Mouse (Mus musculus): Measurements from ENCODE around the gene Fam50a. TPM values are rescaled to one million over a fixed set of nuclear protein-coding genes. Genes with fewer than 3 reads are reported as not detected.
A peak's percentile ranks its signal among the peaks of the same experiment; 100 is the strongest.

Fam50a gene
- polyA plus RNA-seq, 1 experiment from 2014 or later: 131 TPM

DNA sequence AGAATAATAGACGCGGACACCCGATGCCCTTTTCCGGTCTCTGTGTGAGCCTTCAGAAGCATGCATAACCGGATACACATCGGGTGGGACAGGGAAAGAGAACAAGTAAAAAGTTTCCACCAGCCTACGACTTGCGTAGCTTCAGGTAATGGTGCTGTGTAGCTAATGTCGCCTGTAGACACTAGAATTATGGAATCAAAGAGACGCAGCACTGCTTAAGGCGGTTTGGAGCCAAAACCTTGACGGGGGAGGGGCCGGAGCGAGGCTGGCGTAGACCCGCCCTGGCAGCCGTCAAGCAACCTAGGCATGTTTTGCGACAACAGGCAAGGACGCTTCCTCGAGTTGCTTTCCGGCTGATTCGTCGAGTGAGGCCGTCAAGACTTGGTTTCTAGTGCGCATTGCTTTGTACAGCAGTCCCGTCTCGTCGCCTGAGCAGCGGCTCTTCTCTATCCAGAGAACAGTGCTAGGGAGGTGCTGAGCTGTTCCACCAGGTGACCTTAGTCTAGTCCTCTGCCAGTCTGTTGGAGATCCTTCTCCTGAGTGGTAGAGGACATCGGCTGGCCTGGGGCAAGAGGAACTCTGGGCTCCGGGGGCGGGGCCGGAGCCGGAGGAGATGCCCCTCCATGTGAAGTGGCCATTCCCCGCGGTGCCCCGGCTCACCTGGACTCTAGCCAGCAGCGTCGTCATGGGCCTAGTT is 30.3 kb upstream of the Fam50a start:
- CTCF ChIA-PET: interaction anchor here (1.2 kb wide), 1 partner anchor 13 kb away, joined by 5 read pairs; no protein-coding TSS in a partner anchor
- ATAC-seq (peak; percentile 33), DNase-seq (ENCODE audit: low read depth, low spot score) (no peak)
- POLR2A ChIA-PET: interaction anchor here (0.8 to 1.4 kb wide), 3 partner anchors 12 to 35 kb away, joined by 3 to 7 read pairs (median 3); partner anchors contain the start of gene Rpl10
- no peak for TF ChIP-seq CTCF (IDR thresholded peaks at IDR 0.05)
- in situ Hi-C loops (cut with MboI; ENCODE audit: low pct_unique_long_range_greater_than_20kb): loop anchor here (5.0 kb wide), 1 partner anchor 35 kb away; the partner anchor contains the start of gene Flna
- H3K27me3 ChIP-seq: peaks cover 19% of the 10 kb centered on the region

DNA sequence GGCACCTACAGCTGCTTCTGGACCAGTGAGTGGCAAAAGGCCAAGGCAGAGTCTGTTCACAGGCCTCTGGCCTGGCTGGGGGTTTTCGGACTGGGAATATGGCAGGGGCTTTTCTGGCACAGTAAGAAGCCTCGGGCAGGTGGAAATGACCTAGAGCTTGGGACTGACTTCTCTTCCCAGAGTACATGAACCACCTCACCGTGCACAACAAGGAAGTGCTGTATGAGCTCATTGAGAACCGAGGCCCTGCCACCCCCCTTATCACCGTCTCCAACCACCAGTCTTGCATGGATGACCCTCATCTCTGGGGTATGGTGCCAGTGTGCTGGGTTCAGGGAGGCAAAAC is 29.8 kb upstream of the Fam50a start:
- in situ Hi-C loops (cut with MboI; ENCODE audit: low pct_unique_long_range_greater_than_20kb): loop anchor here (5.0 kb wide), 1 partner anchor 36 kb away; the partner anchor contains the start of gene Flna

DNA sequence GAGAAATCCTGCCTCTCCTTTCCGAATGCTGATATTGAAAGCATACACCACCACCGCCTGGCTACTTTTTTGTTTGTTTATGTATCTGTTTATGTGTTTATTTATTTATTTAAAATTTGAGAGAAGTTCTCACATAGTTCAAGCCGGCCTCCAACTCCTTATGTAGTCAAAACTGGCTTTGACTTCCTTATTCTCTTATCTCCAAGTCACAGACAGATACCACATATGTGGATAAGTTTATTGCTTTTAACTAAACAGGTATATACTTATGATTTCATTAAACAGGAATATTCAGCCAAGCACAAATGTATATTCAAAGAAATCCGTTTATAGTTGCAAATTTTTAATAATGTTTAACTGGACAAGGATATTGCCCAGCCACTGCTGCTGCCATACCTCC is 19.4 kb upstream of the Fam50a start:
- CTCF ChIA-PET: interaction anchor here (1.4 kb wide), 1 partner anchor 119 kb away, joined by 3 read pairs; no protein-coding TSS in a partner anchor
- ATAC-seq (no peak), DNase-seq (ENCODE audit: low read depth, low spot score) (no peak)
- in situ Hi-C loops (cut with MboI; ENCODE audit: low pct_unique_long_range_greater_than_20kb): no loop called here
- TF ChIP-seq CTCF (IDR thresholded peaks at IDR 0.05): no peak
- H3K27me3 ChIP-seq: peaks cover 8% of the 10 kb centered on the region
- POLR2A ChIA-PET: no interaction called here

More for the DNA sequence above, 29.8 kb upstream of the Fam50a start:
- no peak for TF ChIP-seq CTCF (IDR thresholded peaks at IDR 0.05)
- DNase-seq (ENCODE audit: low read depth, low spot score): no peak
- ChIA-PET POLR2A (interaction anchor here (0.8 to 1.4 kb wide), 3 partner anchors 12 to 35 kb away, joined by 3 to 7 read pairs (median 3); partner anchors contain the start of gene Rpl10), CTCF (interaction anchor here (1.2 to 2.0 kb wide), 2 partner anchors 14 to 34 kb away, joined by 5 to 9 read pairs; partner anchors contain the start of gene Flna)
- peaks cover 19% of the 10 kb centered on the region for H3K27me3 ChIP-seq
- no peak for ATAC-seq

DNA sequence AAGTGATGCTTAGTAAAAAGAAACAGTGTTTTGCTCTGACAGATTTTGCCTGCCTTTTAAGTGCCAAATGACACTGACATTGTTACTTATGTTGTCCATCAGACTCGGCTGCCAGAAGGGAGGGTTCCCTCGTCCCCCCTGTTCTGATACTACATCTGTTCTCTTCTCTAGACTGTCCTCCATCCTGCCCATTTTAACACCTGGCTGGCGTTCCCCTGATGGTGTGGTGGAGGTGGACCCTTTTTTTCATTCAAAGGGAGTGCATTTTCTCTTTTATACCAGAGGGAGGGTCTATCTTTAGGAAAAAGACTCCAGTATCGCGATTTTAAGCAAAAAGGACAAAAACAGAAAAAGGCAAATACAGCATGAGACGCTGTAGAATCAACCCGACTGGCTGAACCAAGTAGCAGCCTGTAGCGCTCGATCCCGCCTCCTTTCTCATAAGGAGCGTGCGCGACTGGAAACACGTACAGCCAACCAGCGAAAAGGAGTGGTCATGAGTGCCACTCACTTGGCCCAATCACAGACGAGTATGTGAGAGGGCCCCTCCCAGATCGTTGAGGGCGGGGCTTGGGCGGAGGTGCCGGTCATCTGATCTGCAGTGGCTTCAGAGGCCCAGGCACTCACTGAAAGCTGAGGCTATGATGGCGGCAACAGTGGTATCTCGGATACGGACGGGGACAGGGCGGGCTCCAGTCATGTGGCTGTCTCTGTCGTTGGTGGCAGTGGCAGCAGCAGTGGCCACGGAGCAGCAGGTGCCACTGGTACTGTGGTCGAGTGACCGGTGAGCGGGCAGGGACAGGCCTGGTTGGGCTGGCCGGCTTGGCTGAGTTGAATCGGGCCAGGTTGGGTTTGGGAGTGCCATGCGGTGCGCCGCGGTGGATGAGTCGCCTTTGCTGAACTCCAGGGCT is 16.0 kb upstream of the Fam50a start, which contains the start of gene Atp6ap1:
TSS of gene Atp6ap1 (plus strand) at position 560 of the 911 bp plus-strand sequence.
- ChIA-PET POLR2A (interaction anchor here (0.6 kb wide), 1 partner anchor 11 kb away, joined by 4 read pairs; no protein-coding TSS in a partner anchor), CTCF (interaction anchor here (1.3 kb wide), 1 partner anchor 10 kb away, joined by 4 read pairs; no protein-coding TSS in a partner anchor)
- TF ChIP-seq CTCF (IDR thresholded peaks at IDR 0.05): no peak
- ATAC-seq (peak; percentile 97), DNase-seq (ENCODE audit: low read depth, low spot score) (peak; percentile 59)
- in situ Hi-C loops (cut with MboI; ENCODE audit: low pct_unique_long_range_greater_than_20kb): no loop called here
- H3K27me3 ChIP-seq: peaks cover 8% of the 10 kb centered on the region

DNA sequence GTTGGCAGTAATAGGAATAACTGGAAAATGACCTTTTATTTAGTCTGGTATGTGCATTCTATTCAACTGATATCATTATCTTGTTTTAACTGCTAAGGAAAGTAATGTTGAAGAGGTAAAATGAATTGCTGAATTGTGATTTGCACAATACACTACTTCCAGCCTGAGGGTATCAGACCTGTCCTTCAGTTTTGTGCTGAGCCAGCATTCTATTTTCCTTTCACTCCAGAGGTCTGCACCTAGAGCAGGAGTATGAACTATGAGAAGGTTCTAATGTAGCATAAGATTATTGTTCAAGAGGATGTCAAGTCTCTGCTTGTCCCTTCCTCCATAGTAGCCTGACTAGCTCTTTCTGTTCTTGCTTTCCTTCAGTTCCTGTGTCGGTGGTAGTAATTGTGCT is 14.5 kb upstream of the Fam50a start:
- no peak for TF ChIP-seq CTCF (IDR thresholded peaks at IDR 0.05)
- in situ Hi-C loops (cut with MboI; ENCODE audit: low pct_unique_long_range_greater_than_20kb): no loop called here
- ChIA-PET POLR2A (no interaction called here), CTCF (interaction anchor here (1.3 kb wide), 1 partner anchor 9 kb away, joined by 4 read pairs; no protein-coding TSS in a partner anchor)
- DNase-seq (ENCODE audit: low read depth, low spot score) (no peak), ATAC-seq (no peak)
- H3K27me3 ChIP-seq: peaks cover 5% of the 10 kb centered on the region

DNA sequence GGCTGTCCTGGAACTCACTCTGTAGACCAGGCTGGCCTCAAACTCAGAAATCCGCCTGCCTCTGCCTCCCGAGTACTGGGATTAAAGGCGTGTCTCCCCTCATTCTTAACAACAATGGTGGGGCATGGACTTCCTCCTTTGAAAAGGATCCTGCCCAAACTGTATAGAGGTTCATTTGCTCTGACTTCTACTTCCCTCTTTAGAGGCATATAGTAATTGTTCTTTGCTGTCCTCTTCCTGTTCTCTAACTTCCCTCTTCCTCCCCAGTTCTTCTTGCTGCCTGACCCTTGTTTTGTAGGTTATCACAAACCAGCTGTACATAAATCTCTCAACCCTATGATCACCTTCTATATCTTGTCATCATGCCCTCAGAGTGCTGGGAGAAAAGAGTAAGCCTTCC is 13.1 kb upstream of the Fam50a start:
- ATAC-seq: no peak

DNA sequence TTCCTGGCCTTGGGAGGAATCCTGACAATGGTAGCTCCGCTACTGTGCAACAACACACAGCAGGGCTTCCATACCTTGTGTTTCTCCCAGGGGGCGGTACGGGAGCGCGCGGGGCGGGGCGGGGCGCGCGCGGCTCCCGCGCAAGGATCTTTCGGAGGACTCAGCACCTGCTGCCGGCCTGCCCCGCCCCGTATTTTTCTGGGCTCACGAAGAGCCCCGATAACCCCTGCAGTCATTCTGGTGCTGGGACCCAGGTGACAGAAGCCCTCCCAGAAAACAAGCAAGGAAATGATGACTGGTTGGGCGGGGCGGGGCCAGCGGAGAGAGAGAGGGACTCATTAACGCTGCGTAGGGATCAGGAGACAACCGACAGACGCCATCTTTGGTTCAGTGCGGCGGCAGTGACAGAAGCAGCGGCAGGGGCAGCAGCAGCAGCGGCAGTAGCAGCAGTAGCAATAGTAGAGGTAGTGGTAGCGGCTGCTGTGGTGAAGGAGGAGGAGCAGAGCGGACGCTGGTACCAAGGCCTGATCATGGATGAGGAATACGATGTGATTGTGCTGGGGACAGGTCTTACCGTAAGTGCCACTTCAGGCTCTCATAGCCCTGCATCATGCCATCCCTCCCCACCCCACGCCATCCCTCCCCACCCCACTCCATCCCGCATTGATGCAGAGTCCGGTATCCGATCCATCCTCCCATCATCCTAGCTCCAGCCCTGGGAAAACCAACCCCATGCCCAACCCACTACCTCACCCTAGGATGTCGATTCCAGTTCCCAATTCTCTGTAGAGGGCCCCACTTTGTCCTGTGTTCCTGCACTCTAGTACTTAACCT is 7.7 kb upstream of the Fam50a start, which contains the start of gene Gdi1:
TSS of gene Gdi1 (plus strand) at position 132 of the 834 bp plus-strand sequence.
- ChIA-PET POLR2A (interaction anchor here (0.6 kb wide), 2 partner anchors 15 to 21 kb away, joined by 3 read pairs; no protein-coding TSS in a partner anchor), CTCF (no interaction called here)
- DNase-seq (ENCODE audit: low read depth, low spot score) (no peak), ATAC-seq (peak; percentile 66)
- TF ChIP-seq CTCF (IDR thresholded peaks at IDR 0.05): no peak
- in situ Hi-C loops (cut with MboI; ENCODE audit: low pct_unique_long_range_greater_than_20kb): no loop called here
- H3K27me3 ChIP-seq: peaks cover 3% of the 10 kb centered on the region

More for the DNA sequence above, 13.1 kb upstream of the Fam50a start:
- ChIA-PET POLR2A (no interaction called here), CTCF (no interaction called here)
- TF ChIP-seq CTCF (IDR thresholded peaks at IDR 0.05): no peak
- in situ Hi-C loops (cut with MboI; ENCODE audit: low pct_unique_long_range_greater_than_20kb): no loop called here
- peaks cover 5% of the 10 kb centered on the region for H3K27me3 ChIP-seq
- no peak for DNase-seq (ENCODE audit: low read depth, low spot score)

DNA sequence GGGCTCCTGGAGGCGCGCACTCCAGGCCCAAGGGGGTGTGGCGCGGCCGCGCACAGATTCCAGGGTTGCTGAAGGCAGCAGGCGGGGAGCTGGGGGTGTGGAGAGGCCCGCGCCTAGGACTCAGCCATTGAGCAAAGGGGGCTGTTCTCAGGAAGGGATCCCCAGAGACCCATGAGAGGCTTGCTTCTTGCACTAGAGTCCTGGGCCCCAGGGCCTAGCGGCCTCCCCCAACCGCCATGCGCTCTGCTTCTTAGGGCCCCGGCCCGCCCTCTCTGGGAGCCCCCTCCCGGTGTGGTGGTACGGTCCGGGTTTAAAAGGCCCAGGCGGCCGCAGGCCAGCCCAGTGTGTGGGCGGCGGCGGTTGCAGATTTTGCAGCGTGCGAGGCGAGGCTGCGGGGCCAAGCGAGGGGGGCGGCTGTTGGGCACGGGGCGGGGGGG is 15.9 kb downstream of the Fam50a start, which contains the start of gene Plxna3:
TSS of gene Plxna3 (plus strand) at position 342 of the 437 bp plus-strand sequence.
- peak; percentile 81 for ATAC-seq
- CTCF ChIA-PET: no interaction called here
- POLR2A ChIA-PET: interaction anchor here (1.6 kb wide), 1 partner anchor 40 kb away, joined by 3 read pairs; no protein-coding TSS in a partner anchor
- H3K27me3 ChIP-seq: peaks cover 8% of the 10 kb centered on the region
- no peak for DNase-seq (ENCODE audit: low read depth, low spot score)
- in situ Hi-C loops (cut with MboI; ENCODE audit: low pct_unique_long_range_greater_than_20kb): no loop called here
- no peak for TF ChIP-seq CTCF (IDR thresholded peaks at IDR 0.05)

DNA sequence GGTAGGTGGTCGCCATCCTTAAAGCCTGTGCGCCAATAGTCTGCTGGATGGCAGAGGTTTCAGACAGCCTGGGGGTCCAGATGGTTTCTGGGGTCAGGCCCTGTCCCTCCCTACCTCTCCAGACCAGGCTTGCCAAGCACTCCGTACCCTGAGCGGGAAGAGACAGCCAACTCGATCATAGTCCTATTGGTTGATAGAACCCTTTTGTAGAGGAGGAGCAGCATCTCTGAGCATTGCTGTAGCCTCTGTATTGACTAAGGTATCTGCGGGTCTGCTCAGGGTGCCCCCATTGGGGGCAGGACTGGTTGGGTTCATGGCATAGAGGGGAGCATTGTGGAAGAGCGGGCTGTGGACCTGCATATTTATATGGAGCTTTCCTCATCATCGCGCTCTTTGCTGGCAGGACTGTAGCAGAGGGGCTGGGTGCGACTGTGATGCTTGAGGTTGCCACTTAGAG is 16.4 kb downstream of the Fam50a start:
- TF ChIP-seq CTCF (IDR thresholded peaks at IDR 0.05): no peak
- ATAC-seq (peak; percentile 6), DNase-seq (ENCODE audit: low read depth, low spot score) (no peak)
- in situ Hi-C loops (cut with MboI; ENCODE audit: low pct_unique_long_range_greater_than_20kb): no loop called here
- ChIA-PET CTCF (no interaction called here), POLR2A (interaction anchor here (0.6 to 1.6 kb wide), 2 partner anchors 18 to 39 kb away, joined by 3 to 5 read pairs; no protein-coding TSS in a partner anchor)
- H3K27me3 ChIP-seq: peaks cover 8% of the 10 kb centered on the region
